Mouse (Mus musculus): ENCODE results near the gene Psmc3ip. TPM values are rescaled to one million over a fixed set of nuclear protein-coding genes. Genes with fewer than 3 reads are reported as not detected.

Gene Psmc3ip
- polyA plus RNA-seq, 1 experiment from 2014 or later, result 29.1 TPM

- DNase-seq (ENCODE audit: low spot score), result no peak
- no peak for ATAC-seq (replicated peaks; ENCODE audit: low FRiP score, low TSS enrichment, low read depth)
- peaks cover under 1% of the 10 kb centered on the region; the same call in 1 of the 2 replicates for H3K36me3 ChIP-seq (ENCODE audit: control insufficient read depth, insufficient read depth, low read length)
- no peaks in the 10 kb centered on the region for H3K9me3 ChIP-seq (ENCODE audit: control insufficient read depth, low read length)
- no peak overlapping the region for H3K9ac ChIP-seq (ENCODE audit: low read length)
- H3K27ac ChIP-seq (ENCODE audit: low read depth), result no peak overlapping the region
- H3K4me1 ChIP-seq (replicated peaks; ENCODE audit: control insufficient read depth, insufficient read depth, low read length), result peaks cover 16% of the 10 kb centered on the region; the same call in 1 of the 2 replicates
- 2% methylated on average over 27 of the region's 27 CpGs for WGBS
- peak overlapping the region; percentile 11 for H3K4me3 ChIP-seq (ENCODE audit: low read depth, low read length)
- peak overlapping the region; percentile 30 for H3K4me2 ChIP-seq (ENCODE audit: low read length)
- peaks cover 47% of the 10 kb centered on the region for H3K27me3 ChIP-seq (replicated peaks; ENCODE audit: control insufficient read depth, insufficient read depth, low read length)
These were observed 15.5 kb downstream of the Psmc3ip start for GRCm38 (mm10) chr11:101079746-101080145.

GRCm38 (mm10) chr11:101078121-101078520, 17.1 kb downstream of the Psmc3ip start, which contains the start of gene Hsd17b1:
Hsd17b1 (plus strand) TSS chr11:101078411.
- H3K27me3 ChIP-seq (replicated peaks; ENCODE audit: control insufficient read depth, insufficient read depth, low read length), result peaks cover 47% of the 10 kb centered on the region
- H3K27ac ChIP-seq (ENCODE audit: low read depth), result no peak within 1 kb of the TSS
- peaks cover 7% of the 10 kb centered on the region; the same call in 1 of the 2 replicates for H3K4me1 ChIP-seq (replicated peaks; ENCODE audit: control insufficient read depth, insufficient read depth, low read length)
- no peak within 1 kb of the TSS for H3K4me3 ChIP-seq (ENCODE audit: low read depth, low read length)
- 69% methylated on average over 9 of the region's 9 CpGs for WGBS
- H3K9me3 ChIP-seq (ENCODE audit: control insufficient read depth, low read length), result no peaks in the 10 kb centered on the region
- DNase-seq (ENCODE audit: low spot score) (no peak), ATAC-seq (replicated peaks; ENCODE audit: low FRiP score, low TSS enrichment, low read depth) (no peak)
- H3K4me2 ChIP-seq (ENCODE audit: low read length), result no peak within 1 kb of the TSS
- no peak within 1 kb of the TSS for H3K9ac ChIP-seq (ENCODE audit: low read length)
- no peaks in the 10 kb centered on the region for H3K36me3 ChIP-seq (ENCODE audit: control insufficient read depth, insufficient read depth, low read length)

GRCm38 (mm10) chr11:101071810-101072428, 23.3 kb downstream of the Psmc3ip start:
- DNase-seq (ENCODE audit: low spot score) (no peak), ATAC-seq (replicated peaks; ENCODE audit: low FRiP score, low TSS enrichment, low read depth) (no peak)
- peaks cover 5% of the 10 kb centered on the region; the same call in 1 of the 2 replicates for H3K4me1 ChIP-seq (replicated peaks; ENCODE audit: control insufficient read depth, insufficient read depth, low read length)
- H3K9ac ChIP-seq (ENCODE audit: low read length), result no peak overlapping the region
- peaks cover 5% of the 10 kb centered on the region; the same call in 1 of the 2 replicates for H3K27me3 ChIP-seq (replicated peaks; ENCODE audit: control insufficient read depth, insufficient read depth, low read length)
- no peak overlapping the region for H3K4me2 ChIP-seq (ENCODE audit: low read length)
- WGBS, result 78% methylated on average over 14 of the region's 14 CpGs
- H3K27ac ChIP-seq (ENCODE audit: low read depth), result no peak overlapping the region
- H3K4me3 ChIP-seq (ENCODE audit: low read depth, low read length), result no peak overlapping the region
- no peaks in the 10 kb centered on the region for H3K9me3 ChIP-seq (ENCODE audit: control insufficient read depth, low read length)
- H3K36me3 ChIP-seq (ENCODE audit: control insufficient read depth, insufficient read depth, low read length), result no peaks in the 10 kb centered on the region

GRCm38 (mm10) chr11:101070987-101071386, 24.2 kb downstream of the Psmc3ip start:
- peaks cover 11% of the 10 kb centered on the region; the same call in 1 of the 2 replicates for H3K4me1 ChIP-seq (replicated peaks; ENCODE audit: control insufficient read depth, insufficient read depth, low read length)
- ATAC-seq (replicated peaks; ENCODE audit: low FRiP score, low TSS enrichment, low read depth) (no peak), DNase-seq (ENCODE audit: low spot score) (no peak)
- H3K27me3 ChIP-seq (replicated peaks; ENCODE audit: control insufficient read depth, insufficient read depth, low read length), result 0 out of 2 replicates have a peak, but pooled peaks cover 3% of the 10 kb centered on the region
- no peak overlapping the region for H3K9ac ChIP-seq (ENCODE audit: low read length)
- no peak overlapping the region for H3K4me3 ChIP-seq (ENCODE audit: low read depth, low read length)
- no peak overlapping the region for H3K27ac ChIP-seq (ENCODE audit: low read depth)
- peak overlapping the region; percentile 99; the same call in 1 of the 2 replicates for H3K4me2 ChIP-seq (ENCODE audit: low read length)
- no peaks in the 10 kb centered on the region for H3K36me3 ChIP-seq (ENCODE audit: control insufficient read depth, insufficient read depth, low read length)
- no peaks in the 10 kb centered on the region for H3K9me3 ChIP-seq (ENCODE audit: control insufficient read depth, low read length)
- WGBS, result 76% methylated on average over 6 of the region's 6 CpGs

- Histone ChIP-seq H3K4me1 (replicated peaks; ENCODE audit: control insufficient read depth, insufficient read depth, low read length) (peaks cover 11% of the 10 kb centered on the region; the same call in 1 of the 2 replicates), H3K4me3 (ENCODE audit: low read depth, low read length) (peak overlapping the region; percentile 70), H3K36me3 (ENCODE audit: control insufficient read depth, insufficient read depth, low read length) (no peaks in the 10 kb centered on the region), H3K4me2 (ENCODE audit: low read length) (peak overlapping the region; percentile 99), H3K9ac (ENCODE audit: low read length) (peak overlapping the region; percentile 64), H3K9me3 (ENCODE audit: control insufficient read depth, low read length) (no peaks in the 10 kb centered on the region), H3K27ac (ENCODE audit: low read depth) (no peak overlapping the region), H3K27me3 (replicated peaks; ENCODE audit: control insufficient read depth, insufficient read depth, low read length) (0 out of 2 replicates have a peak, but pooled peaks cover 3% of the 10 kb centered on the region)
- 0% methylated on average over 36 of the region's 36 CpGs for WGBS
- peak; percentile 40 for ATAC-seq (replicated peaks; ENCODE audit: low FRiP score, low TSS enrichment, low read depth)
- no peak for DNase-seq (ENCODE audit: low spot score)
These were observed 25.1 kb downstream of the Psmc3ip start for GRCm38 (mm10) chr11:101070189-101070527.

- 0 out of 2 replicates have a peak, but pooled peaks cover 3% of the 10 kb centered on the region for H3K27me3 ChIP-seq (replicated peaks; ENCODE audit: control insufficient read depth, insufficient read depth, low read length)
- WGBS, result 4% methylated on average over 35 of the region's 35 CpGs
These were observed 25.6 kb downstream of the Psmc3ip start, which contains the start of gene Naglu for GRCm38 (mm10) chr11:101069391-101070188. Naglu (plus strand) TSS chr11:101070012.

GRCm38 (mm10) chr11:101066549-101067412, 28.5 kb downstream of the Psmc3ip start:
- peaks cover 38% of the 10 kb centered on the region for H3K4me1 ChIP-seq (replicated peaks; ENCODE audit: control insufficient read depth, insufficient read depth, low read length)
- no peaks in the 10 kb centered on the region for H3K9me3 ChIP-seq (ENCODE audit: control insufficient read depth, low read length)
- DNase-seq (ENCODE audit: low spot score) (peak; percentile 94), ATAC-seq (replicated peaks; ENCODE audit: low FRiP score, low TSS enrichment, low read depth) (peak; percentile 16; the same call in 1 of the 2 replicates)
- peak overlapping the region; percentile 15 for H3K4me3 ChIP-seq (ENCODE audit: low read depth, low read length)
- peak overlapping the region; percentile 50 for H3K4me2 ChIP-seq (ENCODE audit: low read length)
- H3K36me3 ChIP-seq (ENCODE audit: control insufficient read depth, insufficient read depth, low read length), result no peaks in the 10 kb centered on the region
- 0 out of 2 replicates have a peak, but pooled peaks cover 3% of the 10 kb centered on the region for H3K27me3 ChIP-seq (replicated peaks; ENCODE audit: control insufficient read depth, insufficient read depth, low read length)
- no peak overlapping the region for H3K9ac ChIP-seq (ENCODE audit: low read length)
- WGBS, result 21% methylated on average over 18 of the region's 18 CpGs
- H3K27ac ChIP-seq (ENCODE audit: low read depth), result no peak overlapping the region

More at GRCm38 (mm10) chr11:101069391-101070188, 25.6 kb downstream of the Psmc3ip start, which contains the start of gene Naglu:
- no peaks in the 10 kb centered on the region for H3K9me3 ChIP-seq (ENCODE audit: control insufficient read depth, low read length)
- ATAC-seq (replicated peaks; ENCODE audit: low FRiP score, low TSS enrichment, low read depth) (peak; percentile 76), DNase-seq (ENCODE audit: low spot score) (peak; percentile 93)
- peak within 1 kb of the TSS; percentile 64 for H3K9ac ChIP-seq (ENCODE audit: low read length)
- no peaks in the 10 kb centered on the region for H3K36me3 ChIP-seq (ENCODE audit: control insufficient read depth, insufficient read depth, low read length)
- peak within 1 kb of the TSS; percentile 99 for H3K4me2 ChIP-seq (ENCODE audit: low read length)
- H3K4me3 ChIP-seq (ENCODE audit: low read depth, low read length), result peak within 1 kb of the TSS; percentile 70
- H3K4me1 ChIP-seq (replicated peaks; ENCODE audit: control insufficient read depth, insufficient read depth, low read length), result peaks cover 12% of the 10 kb centered on the region; the same call in 1 of the 2 replicates
- no peak within 1 kb of the TSS for H3K27ac ChIP-seq (ENCODE audit: low read depth)

- H3K4me1 ChIP-seq (replicated peaks; ENCODE audit: control insufficient read depth, insufficient read depth, low read length), result peaks cover 47% of the 10 kb centered on the region
These were observed 30.2 kb downstream of the Psmc3ip start for GRCm38 (mm10) chr11:101065002-101065401.

More at GRCm38 (mm10) chr11:101065002-101065401, 30.2 kb downstream of the Psmc3ip start:
- Histone ChIP-seq H3K27me3 (replicated peaks; ENCODE audit: control insufficient read depth, insufficient read depth, low read length) (no peaks in the 10 kb centered on the region), H3K36me3 (ENCODE audit: control insufficient read depth, insufficient read depth, low read length) (no peaks in the 10 kb centered on the region), H3K9ac (ENCODE audit: low read length) (no peak overlapping the region), H3K9me3 (ENCODE audit: control insufficient read depth, low read length) (no peaks in the 10 kb centered on the region), H3K4me2 (ENCODE audit: low read length) (no peak overlapping the region), H3K27ac (ENCODE audit: low read depth) (no peak overlapping the region), H3K4me3 (ENCODE audit: low read depth, low read length) (no peak overlapping the region)
- 91% methylated on average over 9 of the region's 9 CpGs for WGBS
- DNase-seq (ENCODE audit: low spot score) (no peak), ATAC-seq (replicated peaks; ENCODE audit: low FRiP score, low TSS enrichment, low read depth) (no peak)

Data from intestine, embryonic 14.5 days (tissue).